Mouse (Mus musculus) embryo, embryonic 10.5 days (tissue): Measurements from ENCODE around the gene Sfn.
A peak's percentile ranks its signal among the peaks of the same experiment; 100 is the strongest.

Experiments
- DNase-seq: peaks from one replicate; pipeline ENCODE4 v3.0.0-alpha.2; 2015; ENCODE audit warnings: low spot score

Sfn gene

GRCm38 (mm10) chr4:133619473-133620136 lies 17.6 kb upstream of the Sfn start:
- no peak for DNase-seq

- no peak for DNase-seq
Observed at GRCm38 (mm10) chr4:133617936-133618335, 16.0 kb upstream of the Sfn start.

GRCm38 (mm10) chr4:133615416-133615815 lies 13.4 kb upstream of the Sfn start:
- no peak for DNase-seq

GRCm38 (mm10) chr4:133614274-133614761 lies 12.3 kb upstream of the Sfn start:
- no peak for DNase-seq

GRCm38 (mm10) chr4:133613867-133614266 lies 11.9 kb upstream of the Sfn start:
- DNase-seq = no peak

GRCm38 (mm10) chr4:133613026-133613425 lies 11.1 kb upstream of the Sfn start:
- no peak for DNase-seq

- no peak for DNase-seq
Observed at GRCm38 (mm10) chr4:133612416-133612815, 10.4 kb upstream of the Sfn start.

- no peak for DNase-seq
Observed at GRCm38 (mm10) chr4:133611815-133612214, 9.8 kb upstream of the Sfn start.

- DNase-seq = peak; percentile 87
Observed at GRCm38 (mm10) chr4:133609719-133610118, 7.8 kb upstream of the Sfn start.

- no peak for DNase-seq
Observed at GRCm38 (mm10) chr4:133607284-133607683, 5.3 kb upstream of the Sfn start.

- no peak for DNase-seq
Observed at GRCm38 (mm10) chr4:133605330-133605729, 3.4 kb upstream of the Sfn start.

GRCm38 (mm10) chr4:133604856-133605255 lies 2.9 kb upstream of the Sfn start:
- no peak for DNase-seq

GRCm38 (mm10) chr4:133604175-133604574 lies 2.2 kb upstream of the Sfn start:
- no peak for DNase-seq

- no peak for DNase-seq
Observed at GRCm38 (mm10) chr4:133603056-133603455, 1.1 kb upstream of the Sfn start.

GRCm38 (mm10) chr4:133600306-133600705 lies 1.7 kb downstream of the Sfn start:
- no peak for DNase-seq

GRCm38 (mm10) chr4:133599571-133600073 lies 2.3 kb downstream of the Sfn start:
- peak; percentile 91 for DNase-seq

- no peak for DNase-seq
Observed at GRCm38 (mm10) chr4:133599116-133599515, 2.9 kb downstream of the Sfn start.

- no peak for DNase-seq
Observed at GRCm38 (mm10) chr4:133598616-133599015, 3.4 kb downstream of the Sfn start.

- DNase-seq = no peak
Observed at GRCm38 (mm10) chr4:133596084-133596483, 5.9 kb downstream of the Sfn start.

- no peak for DNase-seq
Observed at GRCm38 (mm10) chr4:133595538-133595937, 6.4 kb downstream of the Sfn start.

- DNase-seq = peak; percentile 88
Observed at GRCm38 (mm10) chr4:133592570-133592969, 9.4 kb downstream of the Sfn start.

- peak; percentile 92 for DNase-seq
Observed at GRCm38 (mm10) chr4:133584059-133584951, 17.7 kb downstream of the Sfn start, which contains the start of gene Gpn2. TSS of gene Gpn2 (plus strand) at chr4:133584362.

- peak; percentile 6 for DNase-seq
Observed at GRCm38 (mm10) chr4:133583690-133584058, 18.3 kb downstream of the Sfn start.
